Mouse (Mus musculus): ENCODE results near the gene Pnkp.

The Pnkp gene

DNA sequence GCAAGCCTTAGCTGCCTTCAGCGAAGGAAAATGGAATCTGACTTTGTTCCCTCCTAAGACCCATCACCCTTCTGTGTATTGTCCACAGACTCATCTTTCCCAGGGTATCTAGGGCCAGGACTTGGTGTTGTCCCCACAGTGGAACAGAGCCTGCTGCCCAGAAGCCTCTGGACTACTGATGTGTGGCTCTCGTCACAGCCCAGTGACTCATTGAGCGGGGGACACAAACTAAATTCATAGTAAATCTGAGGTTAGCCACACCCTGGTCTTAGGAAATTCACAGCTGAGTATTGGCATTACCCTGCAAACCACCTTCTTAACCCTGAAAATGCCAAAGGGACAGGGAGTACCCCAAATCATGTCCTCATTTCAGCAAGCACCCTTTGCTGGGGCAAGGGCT is 30.2 kb upstream of the Pnkp start:
- DNase-seq (ENCODE audit: low read depth, low spot score): no peak

DNA sequence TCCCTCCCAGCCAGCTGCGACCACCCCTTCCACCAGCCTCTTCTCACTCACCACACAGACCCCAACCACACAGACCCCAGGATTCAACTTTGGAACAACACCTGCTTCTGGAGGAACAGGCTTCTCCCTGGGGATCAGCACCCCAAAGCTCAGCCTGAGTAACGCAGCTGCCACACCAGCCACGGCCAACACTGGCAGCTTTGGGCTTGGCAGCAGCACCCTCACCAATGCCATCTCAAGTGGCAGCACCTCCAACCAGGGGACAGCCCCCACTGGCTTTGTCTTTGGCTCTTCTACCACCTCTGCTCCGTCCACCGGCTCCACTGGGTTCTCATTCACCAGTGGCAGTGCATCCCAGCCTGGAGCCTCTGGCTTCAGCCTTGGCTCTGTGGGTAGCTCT is 28.2 kb upstream of the Pnkp start:
- DNase-seq (ENCODE audit: low read depth, low spot score): no peak

DNA sequence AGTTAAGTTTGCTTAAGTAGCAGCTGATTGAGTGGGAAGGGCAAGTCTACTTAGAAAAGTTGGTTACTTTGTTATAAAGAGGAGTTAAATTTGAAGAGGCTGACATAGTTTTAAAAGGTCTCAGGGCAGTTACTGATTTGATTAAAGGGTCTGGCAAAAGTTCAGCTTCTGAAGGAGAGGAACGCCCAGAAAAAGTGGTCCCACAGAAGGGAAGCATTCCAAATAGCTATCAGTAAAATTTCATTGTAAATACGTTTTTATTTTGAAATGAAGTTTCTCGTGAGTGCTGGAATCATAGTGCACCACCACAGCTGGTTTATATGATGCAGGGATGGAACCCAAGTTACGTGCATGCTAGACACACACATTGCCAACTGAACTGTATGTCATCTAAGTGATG is 24.2 kb upstream of the Pnkp start:
- DNase-seq (ENCODE audit: low read depth, low spot score): no peak

DNA sequence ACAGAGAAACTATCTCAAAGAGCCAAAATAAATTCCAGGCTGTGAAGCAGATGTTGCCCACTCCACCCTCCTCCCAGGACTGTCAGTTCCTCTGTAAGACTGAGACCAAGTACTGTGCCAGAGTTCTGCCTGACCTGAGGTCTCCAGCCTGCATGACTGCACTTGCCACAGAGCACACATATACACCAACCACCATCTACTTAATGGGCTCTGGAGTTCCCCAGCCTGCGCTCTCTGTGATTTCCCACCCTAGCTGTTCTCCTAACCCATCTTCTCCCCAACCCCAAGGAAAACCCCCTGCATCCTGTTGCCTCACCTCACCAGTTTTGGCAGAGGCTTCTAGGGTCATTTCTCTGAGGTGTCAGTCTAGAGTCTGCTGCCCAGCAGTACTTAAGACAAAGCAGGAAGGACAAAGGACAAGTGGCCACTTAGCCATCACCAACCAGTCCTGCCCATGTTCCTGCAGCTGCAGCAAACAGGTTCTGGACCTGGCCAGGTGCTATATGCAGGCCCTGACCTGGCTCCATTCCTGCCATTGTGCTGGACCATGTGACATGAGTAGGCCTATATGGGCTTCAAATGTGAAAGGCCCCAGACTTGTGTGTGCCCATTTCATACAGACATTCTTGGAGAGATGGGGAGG is 21.4 kb upstream of the Pnkp start:
- no peak for DNase-seq (ENCODE audit: low read depth, low spot score)

DNA sequence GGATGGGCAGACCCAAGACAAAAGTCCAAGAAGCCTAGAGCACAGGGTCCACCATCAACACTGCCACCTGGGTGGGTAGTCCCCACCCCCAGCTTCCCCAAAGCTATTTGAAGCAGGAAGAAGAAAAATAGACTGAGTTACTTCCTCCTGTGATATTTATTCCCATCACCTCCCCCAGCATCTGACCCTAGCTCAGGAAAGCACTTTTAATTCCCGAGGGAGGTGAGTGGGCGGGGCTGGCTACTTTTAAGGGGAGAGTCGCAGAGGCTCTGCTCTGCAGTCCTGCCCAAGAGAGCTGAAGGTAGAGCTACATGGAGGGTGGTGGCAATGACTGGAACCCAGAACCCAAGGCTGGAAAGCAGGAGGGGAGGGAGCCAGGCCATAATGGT is 20.9 kb upstream of the Pnkp start:
- DNase-seq (ENCODE audit: low read depth, low spot score): no peak

DNA sequence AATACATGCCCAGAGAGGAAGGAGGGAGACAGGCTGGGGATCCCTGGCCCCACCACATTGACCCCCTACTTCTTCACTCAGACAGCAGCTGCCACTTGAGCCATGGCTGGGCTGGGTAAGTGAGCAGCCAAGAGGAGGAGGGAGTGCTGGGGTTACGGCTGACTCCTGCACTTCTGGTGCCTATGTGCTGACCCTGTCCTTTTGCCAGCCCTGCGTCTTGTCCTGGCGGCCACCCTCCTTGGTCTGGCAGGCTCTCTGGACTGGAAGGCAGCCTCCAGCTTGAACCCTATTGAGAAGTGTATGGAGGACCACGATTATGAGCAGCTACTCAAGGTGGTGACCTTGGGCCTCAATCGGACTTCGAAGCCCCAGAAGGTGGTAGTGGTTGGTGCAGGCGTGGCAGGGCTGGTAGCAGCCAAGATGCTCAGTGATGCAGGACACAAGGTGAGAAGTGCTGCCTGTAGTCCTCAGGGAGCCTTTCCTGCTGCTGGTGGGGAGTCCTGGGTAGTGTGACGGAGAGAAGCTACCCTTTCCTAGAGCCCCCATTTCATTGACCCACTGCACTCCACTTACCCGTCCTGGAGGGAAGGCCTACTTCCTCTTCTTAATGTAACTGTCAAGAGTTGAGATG is 20.4 kb upstream of the Pnkp start:
- DNase-seq (ENCODE audit: low read depth, low spot score): no peak

DNA sequence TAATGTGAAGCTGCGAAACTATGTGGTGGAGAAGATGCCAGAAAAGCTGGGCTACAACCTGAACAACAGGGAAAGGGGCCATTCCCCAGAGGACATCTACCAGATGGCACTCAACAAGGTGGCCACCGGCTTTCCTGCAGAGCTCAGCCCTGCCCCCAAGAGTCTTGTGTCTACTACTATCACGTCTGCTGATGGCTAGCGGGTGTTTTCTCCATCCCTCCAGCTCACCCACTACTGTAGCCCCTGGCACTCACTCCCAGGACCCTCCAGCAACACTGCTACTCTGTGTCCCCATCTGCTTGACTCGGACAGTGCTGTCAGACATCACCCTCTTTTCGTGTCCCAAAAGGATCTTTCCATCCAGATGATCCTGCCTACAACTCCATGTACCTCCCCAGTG is 18.9 kb upstream of the Pnkp start:
- DNase-seq (ENCODE audit: low read depth, low spot score): no peak

DNA sequence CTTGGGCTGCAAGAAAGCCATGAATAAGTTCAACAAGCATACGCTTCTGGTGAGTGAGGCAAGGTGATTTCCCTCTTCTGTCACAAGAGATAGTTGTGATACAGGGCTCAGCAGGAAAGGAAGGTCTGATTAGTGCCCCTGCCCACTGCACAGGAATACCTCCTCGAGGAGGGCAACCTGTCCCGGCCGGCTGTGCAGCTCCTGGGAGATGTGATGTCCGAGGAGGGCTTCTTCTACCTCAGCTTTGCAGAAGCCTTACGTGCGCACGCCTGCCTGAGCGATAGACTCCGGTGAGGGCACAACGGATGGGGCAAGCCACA is 17.8 kb upstream of the Pnkp start:
- DNase-seq (ENCODE audit: low read depth, low spot score): no peak

DNA sequence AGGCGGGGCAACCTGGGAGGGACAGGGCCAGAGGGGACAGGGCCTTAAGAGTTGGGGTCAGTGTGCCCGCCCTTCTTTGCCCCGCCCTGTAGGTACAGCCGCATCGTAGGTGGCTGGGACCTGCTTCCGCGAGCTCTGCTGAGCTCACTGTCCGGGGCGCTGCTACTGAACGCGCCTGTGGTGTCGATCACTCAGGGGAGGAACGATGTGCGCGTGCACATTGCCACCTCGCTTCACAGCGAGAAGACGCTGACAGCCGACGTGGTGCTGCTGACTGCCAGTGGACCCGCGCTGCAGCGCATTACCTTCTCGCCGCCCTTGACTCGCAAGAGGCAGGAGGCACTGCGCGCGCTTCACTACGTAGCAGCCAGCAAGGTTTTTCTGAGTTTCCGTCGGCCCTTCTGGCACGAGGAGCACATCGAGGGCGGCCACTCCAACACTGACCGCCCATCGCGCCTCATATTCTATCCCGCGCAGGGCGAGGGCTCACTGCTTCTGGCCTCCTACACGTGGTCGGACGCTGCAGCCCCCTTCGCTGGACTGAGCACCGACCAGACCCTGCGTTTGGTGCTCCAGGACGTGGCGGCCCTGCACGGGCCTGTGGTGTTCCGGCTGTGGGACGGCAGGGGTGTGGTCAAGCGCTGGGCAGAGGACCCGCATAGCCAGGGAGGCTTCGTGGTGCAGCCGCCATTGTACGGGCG is 17.3 kb upstream of the Pnkp start:
- no peak for DNase-seq (ENCODE audit: low read depth, low spot score)

DNA sequence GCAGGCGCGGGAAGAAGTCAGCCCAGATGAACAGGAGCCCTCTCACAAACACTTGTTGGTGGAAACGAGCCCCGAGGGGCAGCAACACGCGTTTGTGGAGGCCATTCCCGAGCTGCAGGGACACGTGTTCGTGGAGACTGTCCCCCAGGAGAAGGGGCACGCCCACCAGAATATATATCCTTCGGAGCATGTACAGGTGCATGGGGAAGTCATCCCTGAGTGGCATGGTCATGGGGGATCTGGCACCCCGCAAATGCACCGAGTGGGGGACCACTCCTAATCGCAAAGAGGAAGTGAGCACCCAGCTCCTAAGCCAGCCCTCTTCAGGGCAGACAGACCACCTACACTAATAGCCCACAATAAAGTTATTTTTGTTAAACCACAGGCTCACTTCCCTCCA is 16.5 kb upstream of the Pnkp start:
- DNase-seq (ENCODE audit: low read depth, low spot score): no peak

DNA sequence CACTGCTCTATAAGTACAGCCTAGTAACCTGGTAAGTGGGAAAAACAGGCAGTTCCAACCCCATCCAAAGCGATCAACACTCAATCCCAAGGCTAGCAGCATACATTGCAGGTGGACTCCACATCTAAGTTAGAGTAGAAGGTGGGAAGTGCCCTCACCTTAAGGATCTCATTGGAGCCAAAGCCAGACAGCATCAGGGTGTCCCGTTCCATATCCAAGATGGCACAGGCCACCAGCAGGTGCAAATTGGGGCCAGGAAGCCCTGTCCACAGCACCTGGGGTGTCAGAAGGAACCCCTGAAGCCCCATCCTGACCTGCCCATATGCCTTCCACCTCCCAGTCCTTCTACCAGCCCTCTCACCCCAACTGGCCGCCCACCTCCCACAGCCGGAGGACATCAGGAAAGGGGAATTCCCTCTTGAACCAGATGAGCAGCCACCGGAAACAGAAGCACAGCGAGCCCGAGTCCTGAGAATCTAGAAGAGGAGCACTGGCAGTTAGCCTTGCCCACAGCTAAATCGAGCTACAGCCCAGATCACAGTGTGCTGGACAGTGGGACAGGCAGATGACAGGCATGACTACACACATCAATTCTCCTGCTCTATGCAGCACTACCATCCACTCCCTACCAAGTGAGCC is 15.0 kb upstream of the Pnkp start:
- DNase-seq (ENCODE audit: low read depth, low spot score): no peak

DNA sequence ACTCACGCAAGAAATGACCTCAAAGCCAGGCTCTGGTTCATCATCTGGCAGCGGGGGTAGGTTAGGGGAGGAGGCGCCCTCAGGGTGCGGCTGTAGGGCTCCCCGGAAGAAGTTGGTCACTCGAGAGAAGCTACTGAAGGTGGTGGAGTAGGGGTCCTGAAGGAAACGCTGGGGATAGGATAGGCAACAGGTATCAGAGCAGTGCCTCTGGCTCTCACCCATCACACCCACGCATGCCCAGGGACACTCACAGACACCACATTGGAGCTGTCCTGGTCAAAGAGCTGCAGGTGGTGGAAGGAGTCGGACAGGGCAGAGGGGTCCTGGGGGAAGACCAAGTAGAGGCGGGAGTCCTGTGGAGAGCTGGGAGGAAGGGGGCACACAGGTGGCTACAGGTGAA is 11.9 kb upstream of the Pnkp start:
- DNase-seq (ENCODE audit: low read depth, low spot score): no peak

DNA sequence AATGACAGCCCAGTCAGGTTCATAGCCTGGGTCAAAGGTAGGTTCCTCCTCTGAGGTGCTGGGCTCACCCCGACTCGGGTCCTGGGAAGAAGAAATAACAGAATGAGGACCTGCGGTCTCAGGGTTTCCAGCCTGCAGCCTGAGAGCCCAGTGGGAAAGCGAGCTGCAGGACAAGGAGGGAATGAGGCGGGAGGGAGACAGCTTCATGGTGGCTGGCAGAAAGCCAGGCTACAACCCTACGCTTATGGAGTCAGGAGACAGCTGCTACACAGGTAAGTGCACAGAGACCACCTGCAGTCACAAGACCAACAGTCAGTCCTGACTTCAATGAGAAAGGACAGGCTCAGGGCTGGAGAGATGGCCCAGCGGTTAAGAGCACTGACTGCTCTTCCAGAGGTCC is 10.1 kb upstream of the Pnkp start:
- no peak for DNase-seq (ENCODE audit: low read depth, low spot score)

DNA sequence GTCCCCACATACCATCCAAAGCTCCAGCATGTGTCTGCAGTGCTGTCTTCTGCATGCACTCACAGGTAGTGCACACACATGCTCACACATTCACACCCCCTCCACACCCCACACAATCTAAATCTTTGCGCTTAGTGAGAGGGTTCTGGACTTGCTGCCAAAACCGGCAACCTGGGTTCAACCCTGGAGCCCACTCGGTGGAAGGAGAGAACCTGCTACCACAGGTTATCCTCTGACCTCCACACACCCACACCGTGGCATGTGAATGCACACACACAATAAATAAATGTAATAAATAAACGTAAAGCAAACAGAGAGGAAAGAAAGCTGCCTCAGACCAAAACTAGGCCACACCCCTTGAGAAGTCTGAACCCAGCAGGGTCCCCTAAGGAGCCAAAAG is 9.2 kb upstream of the Pnkp start:
- no peak for DNase-seq (ENCODE audit: low read depth, low spot score)

DNA sequence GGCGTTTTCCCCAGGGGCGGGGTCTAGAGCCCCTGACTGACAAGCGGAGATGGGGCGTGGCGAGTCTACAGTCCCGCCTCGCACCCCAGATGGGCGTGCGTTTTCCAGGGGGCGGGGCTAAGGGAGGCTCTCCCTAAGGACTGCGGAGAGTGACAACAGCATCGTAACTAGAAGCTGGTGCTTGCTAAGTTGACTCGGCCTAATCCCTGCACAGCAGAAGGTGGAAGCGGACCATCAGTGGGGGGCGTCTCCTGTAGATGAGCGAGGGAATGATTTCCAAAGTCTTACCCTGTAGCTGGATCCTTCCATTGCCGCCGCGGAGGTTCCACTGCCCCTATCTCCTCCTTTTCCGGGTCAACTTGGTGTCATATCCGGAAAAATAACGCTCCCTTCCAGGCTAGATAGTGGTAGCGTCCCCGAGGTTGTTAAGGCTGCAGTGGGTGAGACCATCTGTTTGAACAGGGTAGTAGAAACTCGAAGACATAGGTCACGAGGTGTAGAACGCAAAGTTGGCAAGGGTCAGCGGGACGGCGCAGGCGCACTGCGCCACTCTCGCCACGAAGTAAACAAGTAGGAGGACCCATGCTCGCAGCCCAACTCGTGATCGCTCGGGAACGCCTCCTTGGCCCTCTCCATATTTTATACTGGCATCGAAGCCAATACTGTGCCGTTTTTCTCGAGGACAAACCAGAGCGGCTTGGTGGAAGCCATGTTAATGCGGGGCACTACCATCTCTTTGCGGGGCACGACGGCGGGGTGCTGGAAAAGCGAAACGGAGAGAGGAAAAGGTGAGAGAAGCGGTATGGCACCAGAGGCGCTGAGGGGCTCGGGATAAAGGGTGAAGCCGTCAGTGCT is 8.2 kb upstream of the Pnkp start, which contains the start of the genes Akt1s1 and Tbc1d17:
Gene Akt1s1 (plus strand): TSS at position 431 of the 855 bp plus-strand sequence.
Gene Tbc1d17 (minus strand): TSS at position 519 of the 855 bp plus-strand sequence.
- peak; percentile 99 for DNase-seq (ENCODE audit: low read depth, low spot score)

DNA sequence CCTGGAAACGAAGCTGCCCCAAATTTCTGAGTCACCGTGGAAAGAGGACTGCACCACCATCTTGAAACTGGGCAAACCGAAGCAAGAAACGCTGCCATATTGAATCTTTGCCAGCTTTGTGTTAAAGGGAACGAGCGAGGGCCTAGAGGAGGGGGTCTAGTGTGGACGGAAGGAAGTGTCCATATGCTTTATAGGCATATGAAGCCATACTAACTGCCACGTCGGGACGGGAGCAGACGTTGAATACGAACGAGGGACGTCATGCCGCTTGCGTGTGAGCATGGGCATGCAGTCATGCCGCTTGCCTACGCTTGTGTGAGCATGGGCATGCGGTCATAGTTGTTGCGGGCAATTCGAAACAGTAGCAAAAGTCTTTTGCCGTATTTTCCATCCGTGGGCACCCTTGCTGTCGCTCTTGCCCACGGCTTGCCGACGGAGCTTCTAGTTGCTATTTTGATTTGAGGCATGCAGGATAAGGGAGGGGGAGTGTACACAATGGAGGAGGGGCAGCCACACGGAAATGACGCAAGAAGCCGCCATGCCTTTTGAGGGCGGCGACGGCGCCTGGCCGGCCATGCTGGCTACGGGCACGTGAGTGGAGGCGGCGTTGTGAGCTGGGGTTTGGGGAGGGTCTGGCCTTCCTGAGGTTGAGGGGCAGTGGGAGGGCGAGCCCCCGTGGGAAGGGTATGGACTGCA is 7.4 kb upstream of the Pnkp start:
- peak; percentile 89 for DNase-seq (ENCODE audit: low read depth, low spot score)

DNA sequence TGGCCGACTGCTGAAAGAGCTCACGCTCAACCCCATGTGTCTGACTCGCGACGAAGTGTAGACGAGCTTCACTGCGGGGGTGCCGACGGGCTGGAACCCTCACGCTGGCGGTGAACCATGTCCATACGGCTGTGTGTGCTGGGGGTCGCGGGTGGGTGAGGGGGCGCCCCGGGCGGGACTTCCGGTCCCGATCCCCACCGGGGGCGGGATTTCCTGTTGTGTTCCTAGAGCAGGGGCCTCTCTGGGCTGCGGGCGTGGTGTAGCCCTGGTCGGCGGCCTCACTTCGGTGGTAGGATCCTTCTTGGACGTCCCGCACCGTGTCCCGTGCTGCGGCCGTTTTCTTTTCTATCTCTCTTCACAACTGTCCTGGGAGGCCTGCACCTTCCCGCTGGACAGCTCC is 6.8 kb upstream of the Pnkp start:
- DNase-seq (ENCODE audit: low read depth, low spot score): peak; percentile 47

DNA sequence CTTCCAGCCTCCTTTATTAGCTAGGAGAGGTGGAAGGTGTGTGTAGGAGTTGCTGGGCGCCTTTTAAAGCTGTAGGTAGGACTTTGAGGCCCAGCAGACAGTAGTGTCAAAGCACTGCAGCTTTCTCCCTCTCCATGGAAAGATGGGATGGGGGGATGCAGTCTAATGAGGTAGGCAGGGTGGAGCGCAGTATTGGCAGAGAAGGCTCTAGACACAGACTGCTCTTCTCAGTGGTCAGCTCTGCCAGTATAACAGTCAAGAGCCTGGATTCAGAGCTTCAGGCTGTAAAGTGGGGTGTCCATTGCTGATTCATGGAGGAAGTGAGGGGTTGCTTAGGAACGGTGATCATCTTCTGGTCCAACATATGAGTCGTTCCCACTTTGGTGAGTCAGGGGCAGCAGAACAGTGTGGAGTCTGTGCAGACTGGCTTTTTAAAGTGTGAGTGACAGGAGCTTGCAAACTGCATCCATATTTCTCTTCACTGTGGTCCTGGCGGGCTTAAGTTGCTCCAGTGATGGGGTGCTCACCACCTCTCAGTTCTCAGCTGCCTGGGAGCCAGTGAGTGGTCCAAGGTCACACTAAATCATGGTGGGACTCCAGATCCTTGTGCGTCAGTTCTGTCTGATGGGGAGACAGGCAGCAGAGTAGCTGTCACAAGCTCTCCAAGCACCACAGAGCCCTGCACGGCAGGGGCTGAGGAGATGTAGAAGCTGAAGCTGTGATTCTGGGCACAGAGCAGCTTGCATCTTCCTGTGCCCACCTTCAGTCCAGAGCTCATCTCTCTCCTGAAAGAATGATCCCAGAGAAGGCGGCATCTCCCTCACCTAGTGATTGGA is 5.9 kb upstream of the Pnkp start:
- no peak for DNase-seq (ENCODE audit: low read depth, low spot score)

DNA sequence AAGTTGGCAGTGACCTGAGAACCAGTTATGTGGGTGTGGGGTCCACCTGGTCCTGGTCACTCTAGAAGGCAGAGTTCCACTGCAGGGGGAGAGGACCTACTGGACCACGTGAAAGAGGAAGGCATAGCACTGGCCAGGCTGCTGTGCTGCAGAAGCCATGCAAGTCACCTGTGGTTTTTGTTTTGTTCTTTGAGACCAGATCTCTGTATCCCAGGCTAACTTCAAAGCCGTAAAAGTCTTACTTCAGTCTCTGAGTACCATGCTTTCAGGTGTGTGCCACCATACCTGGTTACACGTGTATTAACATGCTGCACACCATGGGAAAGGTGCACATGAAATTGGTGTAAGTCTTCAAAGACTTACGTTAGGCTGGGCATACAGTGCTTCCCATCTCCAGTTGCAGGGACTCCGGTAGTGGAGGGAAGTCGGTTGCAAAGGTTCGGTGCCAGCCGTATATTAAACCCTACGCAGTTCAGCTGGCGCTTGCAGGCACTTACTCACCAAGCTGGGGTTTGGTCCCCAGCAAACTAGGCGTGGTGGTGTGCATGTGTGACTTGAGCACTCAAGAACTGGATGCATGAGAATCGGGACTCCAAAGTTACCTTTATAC is 5.2 kb upstream of the Pnkp start:
- no peak for DNase-seq (ENCODE audit: low read depth, low spot score)
